Comparison of ENCODE assay signal across 10 mouse cellular contexts in genomic region chr4:132074077-132074932, GRCm38 (mm10). TPM values are rescaled to one million over a fixed set of nuclear protein-coding genes. Genes with fewer than 3 reads are reported as not detected.
DNase-seq lines count a peak whose midpoint lies in the region; ATAC-seq and TF ChIP-seq lines count a peak whose summit lies in the region.
"Had no signal": no experiment of that assay in that cellular context is flagged by ENCODE, and none has a peak within 500 bp of the region (broad histone marks: within the 10 kb centered on the region; RNA-seq: fewer than 3 reads in every experiment).

Gene Gm10300 (plus strand): TSS chr4:132074697.

- H3K4me1 ChIP-seq in liver, embryonic 13.5 days (replicated peaks), result peaks cover 85% of the 10 kb centered on the region

- no peaks in the 10 kb centered on the region for H3K9me3 ChIP-seq in liver, embryonic 13.5 days (replicated peaks)

- TF ChIP-seq CTCF in layer of hippocampus, adult 2 months (conservative IDR thresholded peaks at IDR 0.05), result no peak

- peak within 1 kb of the TSS; percentile 94 for H3K4me3 ChIP-seq in layer of hippocampus, adult 2 months
- H3K4me3 ChIP-seq in liver, embryonic 13.5 days (replicated peaks), result peak within 1 kb of the TSS; percentile 99

- WGBS in liver, embryonic 13.5 days (ENCODE audit: insufficient replicate concordance), result under 1% methylated on average over 42 of the region's 42 CpGs

- peak within 1 kb of the TSS; percentile 61 for H3K27ac ChIP-seq in layer of hippocampus, adult 2 months
- H3K27ac ChIP-seq in liver, embryonic 13.5 days, result peak within 1 kb of the TSS; percentile 100

- ATAC-seq in liver, embryonic 13.5 days (ENCODE audit: low read depth), result peak; percentile 13

- H3K9ac ChIP-seq in liver, embryonic 13.5 days, result peak within 1 kb of the TSS; percentile 97

- DNase-seq in layer of hippocampus, adult 2 months (ENCODE audit: low spot score in 2 of 2), result no peak
- no peak for DNase-seq in layer of hippocampus, adult 11-12 months (ENCODE audit: low spot score)
- DNase-seq in cerebellum, adult 9-10 months, result peak; percentile 63
- DNase-seq in gastrocnemius, postnatal 25 days, result peak; percentile 64
- DNase-seq in induced T-regulatory cell, adult 2 months (ENCODE audit: low read depth), result peak; percentile 68
- DNase-seq in liver, embryonic 13.5 days, result peak; percentile 63
- peak; percentile 58 for DNase-seq in naive thymus-derived CD4-positive, alpha-beta T cell, adult 2 months (ENCODE audit: low read depth)
- peak; percentile 54 for DNase-seq in thymus, postnatal 25 days

- peaks cover 40% of the 10 kb centered on the region for H3K36me3 ChIP-seq in liver, embryonic 13.5 days

- peak within 1 kb of the TSS; percentile 98 for H3K4me2 ChIP-seq in liver, embryonic 13.5 days

- no peaks in the 10 kb centered on the region for H3K27me3 ChIP-seq in liver, embryonic 13.5 days
- H3K27me3 ChIP-seq: Patski had no signal

RNA-seq across cellular contexts. Expression of gene Gm10300, which starts in this region (rescaled TPM):
- total RNA-seq in layer of hippocampus, adult 2 months (2021), result not detected
- not detected for total RNA-seq in gastrocnemius, postnatal 25 days (2021)
- polyA plus RNA-seq in liver, embryonic 13.5 days (2015; fragmentation: Nextera tagmentation; extraction: Ambion mirVana), result 0.39 and 0.63 TPM in 2 replicates
- total RNA-seq: left cerebral cortex, postnatal 25 days had no signal

Comparison
In these comparisons a context has a peak if more than half of its experiments do, and no peak if none do; other contexts are left out.
1. Peak in DNase-seq in gastrocnemius, postnatal 25 days; RNA of the gene not detected or under 1 TPM.
2. Peak in DNase-seq, ATAC-seq, H3K4me3 ChIP-seq, H3K27ac ChIP-seq, H3K9ac ChIP-seq and H3K4me2 ChIP-seq in liver, embryonic 13.5 days; RNA of the gene not detected or under 1 TPM.
3. DNase-seq: peak in cerebellum, adult 9-10 months (single experiment), induced T-regulatory cell, adult 2 months (single experiment), naive thymus-derived CD4-positive, alpha-beta T cell, adult 2 months (single experiment) and thymus, postnatal 25 days (single experiment); none in layer of hippocampus, adult 2 months (0 of 2) and layer of hippocampus, adult 11-12 months (single experiment).